Mouse (Mus musculus) ovary, postnatal 10 days (tissue): ENCODE data around the gene Gamt.

ENCODE experiments used
- DNase-seq: peaks from one replicate; pipeline ENCODE4 v3.0.0; 2022; ENCODE audit warnings: low spot score

Gene Gamt

DNA sequence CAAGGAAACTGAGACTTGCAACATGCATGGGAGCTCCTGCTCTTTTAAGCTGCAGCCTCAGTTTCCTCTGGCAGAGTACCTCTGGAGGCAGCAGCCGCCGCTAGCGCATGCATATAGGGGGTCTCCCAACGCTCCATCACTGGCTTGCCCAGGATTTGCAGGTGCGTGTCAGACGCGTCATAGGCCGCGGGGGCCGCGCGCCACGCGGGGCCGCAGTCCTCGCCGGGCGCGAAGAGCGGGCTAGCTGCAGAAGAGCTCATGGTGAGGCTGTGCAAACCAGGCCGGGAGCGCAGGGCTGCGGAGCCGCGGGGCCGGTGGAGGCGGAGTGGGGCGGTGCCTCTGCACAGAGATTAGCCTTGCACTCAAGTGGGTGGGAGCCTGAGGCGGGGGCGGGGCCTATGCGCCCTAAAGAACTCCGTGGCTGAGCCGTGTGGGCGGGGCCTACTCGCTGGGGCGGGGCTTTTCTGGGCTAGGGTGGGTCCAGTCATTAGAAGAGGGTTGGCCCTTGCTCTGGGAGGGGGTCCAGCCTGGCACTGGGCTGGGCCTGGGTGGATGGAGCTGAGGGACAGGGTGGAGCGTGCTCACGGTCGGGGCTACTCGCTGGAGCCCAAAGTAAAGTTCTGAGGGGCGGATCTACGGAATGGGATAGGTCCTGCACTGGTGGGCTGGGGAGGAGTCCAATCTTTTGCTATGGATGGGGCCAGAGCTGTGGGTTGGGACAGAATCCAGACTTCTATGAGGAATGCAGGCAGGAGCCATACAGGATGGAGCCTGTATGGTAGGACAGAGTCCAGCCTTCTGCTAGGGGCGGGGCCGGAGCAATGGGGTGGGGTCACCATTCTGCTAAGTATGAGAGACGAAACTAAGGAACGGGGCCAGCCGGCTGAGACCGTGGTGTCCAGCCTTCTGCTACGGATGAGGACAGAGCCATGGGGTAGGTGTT, at the start of gene Gamt, which contains the start of gene Dazap1:
Gene Gamt (minus strand): TSS at position 371 of the 943 bp plus-strand sequence.
Gene Dazap1 (plus strand): TSS at position 845 of the 943 bp plus-strand sequence.
- peak; percentile 87 for DNase-seq

DNA sequence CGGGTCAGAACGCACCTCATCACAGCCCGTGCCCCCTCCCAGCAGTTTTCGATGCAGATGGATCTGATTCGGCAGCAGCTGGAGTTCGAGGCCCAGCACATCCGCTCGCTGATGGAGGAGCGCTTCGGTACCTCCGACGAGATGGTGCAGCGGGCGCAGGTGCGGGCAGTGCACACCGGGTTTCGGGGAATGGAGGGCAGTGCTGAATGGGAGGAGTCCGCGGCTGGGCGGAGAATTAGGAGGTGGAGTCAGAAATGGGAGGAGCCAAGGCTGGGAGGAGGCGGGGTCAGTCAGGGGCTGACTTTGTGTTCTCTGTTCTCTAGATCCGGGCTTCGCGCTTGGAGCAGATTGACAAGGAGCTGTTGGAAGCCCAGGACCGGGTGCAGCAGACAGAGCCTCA, 44.0 kb upstream of the Gamt start:
- no peak for DNase-seq

DNA sequence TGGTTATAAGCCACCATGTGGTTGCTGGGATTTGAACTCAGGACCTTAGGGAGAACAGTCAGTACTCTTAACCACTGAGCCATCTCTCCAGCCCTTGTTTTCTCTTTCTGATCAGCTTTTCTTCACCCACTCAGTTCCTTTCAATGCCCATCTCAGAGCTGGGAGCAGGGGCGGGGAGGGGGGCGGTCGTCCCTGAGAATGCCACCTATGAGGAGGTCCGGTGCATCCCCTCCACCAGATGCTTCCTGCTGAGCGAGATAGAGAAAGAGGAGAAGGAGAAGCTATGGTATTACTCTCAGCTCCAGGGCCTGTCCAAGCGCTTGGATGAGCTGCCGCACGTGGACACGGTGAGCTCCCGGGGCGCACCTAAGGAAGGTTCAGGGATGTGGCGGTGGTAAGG, 43.6 kb upstream of the Gamt start:
- no peak for DNase-seq

DNA sequence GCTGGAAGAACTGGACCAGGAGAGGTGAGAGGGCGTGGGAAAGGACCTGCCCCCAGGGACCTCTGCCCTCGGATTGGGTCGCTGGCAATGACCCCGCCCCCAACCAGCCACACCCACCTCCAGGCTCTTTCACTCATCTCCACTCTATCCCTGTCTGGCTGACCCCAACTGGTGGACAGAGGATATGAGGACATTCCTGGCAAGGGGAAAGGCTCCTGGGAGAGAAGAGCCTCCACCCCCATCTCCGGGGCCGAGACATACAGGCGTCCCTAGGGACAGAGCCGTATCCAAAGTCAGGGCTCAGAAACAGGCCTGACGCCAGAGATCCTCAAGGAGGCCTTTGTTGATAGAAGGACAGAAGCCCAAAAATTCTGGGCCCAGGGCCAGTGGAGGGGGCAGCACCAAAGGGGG, 41.7 kb upstream of the Gamt start:
- no peak for DNase-seq

DNA sequence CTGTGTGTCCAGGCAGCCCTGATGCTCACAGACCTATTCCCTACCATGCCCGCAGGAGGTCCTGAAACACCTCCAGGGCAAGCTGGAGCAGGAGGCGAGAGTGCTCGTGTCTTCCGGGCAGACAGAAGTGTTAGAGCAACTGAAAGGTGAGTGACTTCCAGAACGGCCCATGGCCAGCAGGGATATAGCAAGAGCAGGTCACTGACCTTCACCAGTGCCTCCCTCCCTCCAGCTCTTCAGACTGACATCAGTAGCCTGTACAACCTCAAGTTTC, 41.2 kb upstream of the Gamt start:
- DNase-seq = no peak

DNA sequence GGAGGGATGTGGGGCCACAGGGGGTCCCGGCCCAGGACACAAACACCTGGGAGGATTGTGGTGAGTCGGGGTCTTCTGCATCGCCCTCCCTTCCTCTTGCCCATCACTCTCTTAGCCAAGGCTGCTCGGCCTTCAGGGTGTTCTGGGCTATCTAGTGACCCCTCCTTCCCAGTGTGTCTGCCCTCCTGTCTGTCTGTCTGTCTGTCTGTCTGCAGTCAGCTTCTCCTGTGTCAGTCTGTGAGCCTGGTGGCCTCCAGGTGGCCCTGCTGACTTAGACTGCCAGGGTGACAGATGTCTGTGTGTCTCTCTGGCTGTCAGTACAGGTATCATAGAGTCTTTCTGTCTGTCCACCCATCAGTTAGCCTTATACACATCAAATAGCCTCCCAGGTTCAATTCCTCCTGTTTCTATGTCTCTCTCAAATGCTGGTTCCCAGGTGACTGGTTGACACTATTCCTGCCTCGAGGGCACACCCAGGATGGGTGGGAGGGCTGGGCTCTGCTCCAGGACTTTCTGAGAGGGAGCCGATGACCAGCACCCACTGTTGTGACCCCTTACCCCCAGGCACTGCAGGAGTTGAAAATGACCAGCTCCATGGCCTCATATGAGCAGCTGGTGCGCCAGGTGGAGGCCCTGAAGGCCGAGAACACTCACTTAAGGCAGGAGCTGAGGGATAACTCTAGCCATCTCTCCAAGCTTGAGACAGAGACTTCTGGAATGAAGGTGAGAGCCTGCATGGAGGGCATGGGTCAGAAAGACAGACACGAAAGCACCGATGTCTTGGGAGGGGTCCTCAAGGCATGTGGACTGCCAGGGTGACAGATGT, 40.7 kb upstream of the Gamt start:
- DNase-seq = no peak

DNA sequence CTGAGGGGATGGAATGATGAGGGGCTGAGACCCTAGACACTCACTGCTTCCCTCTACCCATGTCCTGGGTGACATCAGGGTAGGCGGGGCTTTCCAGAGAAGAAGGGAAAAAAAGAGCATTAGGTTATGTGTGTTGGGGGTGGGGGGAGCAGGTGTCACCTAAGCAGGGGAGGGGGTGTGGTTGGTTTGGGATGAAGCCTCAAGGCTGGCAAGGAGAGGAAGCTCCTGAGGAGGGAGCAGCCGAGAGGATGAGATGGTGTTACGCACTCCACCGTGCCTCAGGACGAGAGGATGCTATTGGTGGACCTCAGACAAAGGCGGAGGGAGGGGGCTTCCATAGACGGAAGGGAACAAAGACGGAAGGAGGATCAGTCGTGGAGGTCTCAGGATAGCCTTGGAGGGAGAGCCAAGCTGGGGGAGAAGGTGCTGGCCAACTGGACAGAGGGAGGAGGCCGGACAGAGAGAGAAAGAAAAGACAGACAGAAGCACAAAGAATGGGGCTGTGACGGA, 39.9 kb upstream of the Gamt start:
- DNase-seq = no peak

DNA sequence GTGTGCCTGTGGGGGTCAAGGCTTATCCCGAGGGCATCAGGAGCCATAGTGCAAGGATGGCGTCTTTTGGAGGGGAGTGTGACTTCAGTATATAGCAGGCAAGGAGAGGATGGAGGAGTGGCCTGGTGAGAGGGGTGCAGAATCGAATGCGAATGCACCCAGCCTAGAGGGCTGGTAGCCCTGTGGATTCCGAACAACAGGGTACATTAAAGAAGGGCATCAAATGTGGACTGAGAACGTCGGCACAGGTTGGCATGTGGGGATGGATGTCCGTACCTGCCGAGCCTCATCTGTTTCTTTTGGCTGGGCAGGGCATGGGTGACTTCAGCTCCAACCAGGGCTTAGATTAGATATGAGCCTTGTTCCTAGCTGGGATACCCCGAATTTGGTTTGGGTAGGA, 39.0 kb upstream of the Gamt start:
- DNase-seq = no peak

DNA sequence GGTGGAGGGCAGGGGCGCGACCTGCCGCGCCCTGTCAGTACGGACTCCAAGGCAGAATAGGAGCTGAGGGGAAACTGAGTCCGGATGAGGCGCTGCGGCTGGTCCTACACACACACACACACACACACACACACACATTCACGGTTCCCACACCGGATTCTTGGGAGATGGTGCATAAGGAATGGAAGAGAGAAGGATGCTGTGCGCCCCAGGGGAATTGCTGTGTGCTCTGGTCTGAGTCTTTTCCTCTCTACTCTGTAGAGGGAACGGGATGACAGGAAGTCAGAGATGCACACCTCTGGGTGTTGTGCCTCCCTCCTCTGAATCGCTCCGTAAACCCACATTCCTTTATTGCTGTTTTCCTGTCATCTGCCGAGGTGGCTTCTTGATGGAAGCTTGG, 38.5 kb upstream of the Gamt start:
- no peak for DNase-seq

DNA sequence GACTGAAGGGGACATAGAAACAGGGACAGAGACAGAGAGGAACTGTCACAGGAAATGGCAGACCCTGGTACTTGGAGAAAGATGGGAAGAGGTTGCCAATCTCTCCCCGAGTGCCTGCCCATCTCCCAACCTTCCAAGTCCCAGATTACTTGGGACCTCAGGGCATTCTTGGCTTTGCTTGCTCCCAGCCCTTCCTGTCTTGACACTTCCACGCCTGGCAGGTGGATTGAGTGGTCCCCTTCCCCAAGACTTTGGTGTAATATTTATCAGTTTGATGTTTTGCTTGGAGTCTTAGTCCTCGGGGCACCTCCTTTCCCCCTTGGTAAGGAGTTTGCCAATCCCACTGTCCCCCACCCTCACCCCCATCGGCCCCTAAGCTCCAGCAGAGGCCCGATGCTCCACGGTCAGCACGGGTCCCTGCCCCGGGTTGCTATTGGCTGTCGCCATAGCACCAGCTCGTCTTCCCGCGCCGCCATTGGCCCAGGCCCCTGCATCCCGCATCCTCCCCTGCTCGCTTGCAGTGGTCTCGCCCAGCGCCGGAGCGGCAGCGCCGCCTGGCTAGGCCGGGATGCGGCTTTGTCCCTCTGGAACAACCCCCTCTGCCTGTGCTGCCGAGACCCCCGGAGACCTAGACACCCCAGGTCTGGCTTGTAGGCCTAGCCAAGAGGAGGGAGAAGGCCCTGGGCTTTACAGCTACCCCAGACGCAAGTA, 37.9 kb upstream of the Gamt start:
- no peak for DNase-seq

DNA sequence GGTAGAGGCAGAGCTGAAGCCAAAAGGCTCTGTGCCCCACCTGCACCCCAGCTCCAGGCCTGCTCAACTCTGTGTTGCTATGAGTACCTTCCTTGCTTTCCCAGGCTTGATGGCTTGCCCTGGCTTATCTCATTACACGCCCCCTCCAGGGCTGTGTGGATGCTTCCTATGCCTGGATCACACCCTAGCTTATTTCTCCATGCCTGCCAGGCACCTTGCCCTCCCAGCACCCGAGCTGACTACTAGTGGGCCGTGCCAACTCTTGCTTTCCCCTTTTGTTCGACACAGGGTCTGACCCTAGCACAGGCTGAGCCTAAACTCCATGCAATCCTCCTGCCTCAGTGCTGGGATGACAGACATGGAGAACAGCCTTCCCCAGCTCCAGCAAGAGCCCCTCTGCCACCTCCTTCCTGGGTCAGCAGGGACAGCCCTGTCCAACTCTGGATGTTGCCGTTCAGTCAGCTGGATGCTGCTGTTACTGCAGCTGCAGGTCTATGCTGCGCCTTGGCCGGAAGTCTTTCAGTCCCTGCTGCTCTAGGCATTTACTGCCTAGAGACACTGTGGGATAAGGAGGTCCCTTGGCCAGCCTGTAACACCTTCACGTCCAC, 36.8 kb upstream of the Gamt start:
- DNase-seq = no peak

DNA sequence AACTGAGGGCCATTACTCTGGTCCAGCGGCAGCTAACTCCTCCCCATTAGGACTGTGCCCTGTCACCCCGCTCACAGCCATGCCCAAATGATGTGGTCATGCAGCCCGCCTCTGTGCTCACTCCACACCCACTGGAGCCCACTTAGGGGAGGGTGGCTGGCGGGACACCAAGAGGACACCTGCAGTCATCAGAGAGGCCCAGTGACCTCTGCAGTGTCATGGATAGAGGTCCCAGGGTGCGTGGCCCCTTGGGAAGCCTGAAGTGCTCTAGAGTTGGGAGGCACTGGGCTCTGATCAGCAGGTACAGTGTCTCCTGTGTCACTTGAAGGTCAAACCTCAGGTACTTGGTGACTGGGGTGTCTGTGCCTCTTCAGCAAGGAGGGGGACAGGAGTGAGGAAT, 36.0 kb upstream of the Gamt start:
- no peak for DNase-seq

DNA sequence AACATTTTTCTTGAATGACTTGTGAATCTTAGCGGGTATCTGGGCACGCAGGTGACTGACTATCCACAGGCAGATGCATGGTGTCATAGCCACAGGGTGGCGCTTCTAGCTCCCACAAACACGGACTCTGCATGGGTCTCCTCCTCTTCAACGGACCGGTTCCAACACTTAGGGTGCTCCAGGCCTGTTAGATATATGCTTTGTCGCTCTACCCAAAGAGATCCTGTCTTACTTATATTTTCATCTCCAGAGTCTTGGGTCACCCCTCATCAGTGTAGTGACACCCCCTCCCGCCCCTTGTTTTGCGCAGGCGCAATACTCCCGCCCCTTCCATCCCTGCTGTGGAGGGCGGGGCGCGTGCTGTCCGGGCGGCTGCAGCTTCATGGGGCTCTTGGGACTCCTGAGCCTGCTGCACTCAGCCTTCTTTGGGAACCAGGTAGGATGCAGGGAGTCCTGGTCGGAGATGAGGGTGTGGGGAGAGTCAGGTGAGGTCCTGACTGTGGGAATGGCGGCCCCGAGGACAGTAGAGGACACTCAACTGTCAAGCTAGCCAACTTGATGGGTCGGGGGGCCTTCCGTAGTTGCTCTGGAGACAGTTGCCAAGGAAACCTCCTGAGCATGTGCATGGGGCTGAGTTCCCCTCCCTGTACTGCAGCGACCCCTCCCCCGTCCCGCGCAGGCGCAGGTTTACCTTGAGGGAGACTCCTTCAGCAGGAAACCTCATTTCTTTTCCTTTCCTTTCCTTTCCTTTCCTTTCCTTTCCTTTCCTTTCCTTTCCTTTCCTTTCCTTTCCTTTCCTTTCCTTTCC, 35.0 kb upstream of the Gamt start, which contains the start of gene Apc2:
Gene Apc2 (plus strand): TSS at position 360 of the 808 bp plus-strand sequence.
- peak; percentile 47 for DNase-seq

DNA sequence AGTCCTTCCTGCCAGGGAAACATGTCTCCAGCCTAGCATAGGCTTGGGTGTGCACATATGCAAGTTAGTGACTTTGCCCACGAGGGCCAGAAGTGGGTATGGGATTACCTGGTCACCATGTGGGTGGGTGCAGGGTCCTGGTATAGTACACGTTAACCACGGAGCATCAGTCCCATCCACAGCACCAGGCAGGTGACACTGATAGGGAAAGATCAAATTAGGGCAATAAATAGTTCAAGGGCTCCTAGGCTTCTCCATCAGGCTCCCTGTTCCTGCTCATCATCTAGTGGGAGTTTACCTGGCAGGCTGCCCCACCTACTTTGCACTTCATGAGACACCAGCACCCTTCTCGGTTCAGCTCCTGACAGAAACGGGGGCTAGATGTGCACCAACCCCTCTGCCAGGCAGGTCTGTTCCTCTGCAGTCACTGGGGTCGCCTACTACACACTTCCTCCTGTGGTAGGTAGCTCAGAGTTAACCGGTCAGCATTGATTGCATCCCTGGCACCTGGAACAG, 34.0 kb upstream of the Gamt start:
- no peak for DNase-seq

DNA sequence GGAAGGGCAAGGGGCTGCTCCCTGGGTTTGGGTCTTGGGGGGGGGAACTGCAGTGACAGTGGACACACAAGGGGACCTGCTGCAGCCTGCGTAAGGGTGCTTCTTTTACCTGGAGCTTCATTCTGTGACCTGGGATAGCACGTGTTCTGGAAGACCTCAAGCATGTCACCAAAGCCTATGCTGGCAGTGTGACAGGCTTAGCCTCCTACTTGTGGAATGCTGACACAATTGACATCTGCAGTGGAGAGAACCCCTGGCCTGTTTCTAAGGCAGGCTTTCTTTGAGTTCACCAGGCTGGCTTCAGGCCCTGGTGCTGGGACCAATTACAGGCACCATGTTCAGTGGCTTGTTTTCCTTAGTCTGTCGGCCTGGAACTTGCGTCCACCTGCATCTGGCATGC, 33.5 kb upstream of the Gamt start:
- DNase-seq = no peak

DNA sequence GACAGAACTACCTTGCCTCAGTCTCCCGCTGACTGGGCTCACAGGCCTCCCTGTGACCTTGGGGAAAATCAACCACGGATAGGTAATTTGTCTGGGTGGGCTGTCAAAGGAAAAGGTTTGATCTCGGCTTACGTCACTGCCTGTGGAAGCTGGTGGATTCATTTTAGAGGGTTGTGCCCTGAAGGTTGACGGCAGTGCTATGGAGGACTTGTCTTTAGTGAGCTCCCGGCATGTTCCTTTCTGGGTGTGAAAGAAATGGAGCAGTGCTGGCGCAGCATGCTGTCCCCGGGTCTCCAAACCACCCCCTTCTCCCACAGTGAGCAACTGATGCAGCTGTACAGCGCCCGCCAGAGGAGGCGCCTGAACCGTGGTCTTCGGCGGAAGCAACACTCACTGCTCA, 32.5 kb upstream of the Gamt start:
- DNase-seq = no peak

DNA sequence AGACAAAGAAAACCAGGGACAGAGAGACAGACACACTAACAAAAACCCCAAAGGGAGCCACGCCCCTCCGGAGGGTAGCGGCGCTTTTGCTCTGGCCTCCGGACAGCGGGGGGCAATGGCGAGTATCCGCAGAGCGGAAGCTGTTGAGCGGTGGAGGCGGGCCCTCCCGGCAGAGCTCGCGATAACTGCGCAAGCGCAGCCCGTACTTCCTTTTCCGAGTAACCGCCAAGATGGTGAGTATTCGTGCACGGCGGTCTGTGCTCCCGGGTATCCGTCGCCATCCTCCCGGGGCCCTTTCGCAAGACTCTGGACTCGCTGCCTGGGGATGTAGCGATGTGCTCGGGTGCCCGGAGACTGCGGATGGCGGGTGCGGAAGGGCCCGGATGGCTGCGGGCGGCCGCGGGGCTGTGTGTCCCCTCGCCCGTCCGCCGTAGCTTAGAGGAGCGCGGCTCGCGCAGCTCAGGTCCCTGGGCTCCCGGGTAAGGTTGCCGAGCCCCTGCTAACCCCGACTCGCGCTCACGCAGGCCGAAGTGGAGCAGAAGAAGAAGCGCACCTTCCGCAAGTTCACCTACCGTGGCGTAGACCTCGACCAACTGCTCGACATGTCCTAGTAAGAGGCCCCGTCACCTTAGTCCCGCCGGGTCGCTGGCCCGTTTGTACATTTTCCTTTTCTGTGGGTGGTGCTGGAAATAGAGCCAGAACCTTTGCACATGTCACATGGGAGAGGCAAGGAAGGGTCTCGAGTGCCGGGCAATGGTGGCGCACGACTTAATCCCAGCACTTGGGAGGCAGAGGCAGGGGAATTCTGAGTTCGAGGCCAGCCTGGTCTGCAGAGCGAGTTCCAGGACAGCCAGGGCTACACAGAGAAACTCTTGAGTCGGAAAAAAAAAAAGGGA, 31.7 kb upstream of the Gamt start, which contains the start of gene Rps15:
Gene Rps15 (plus strand): TSS at position 203 of the 896 bp plus-strand sequence.
- peak; percentile 85 for DNase-seq

DNA sequence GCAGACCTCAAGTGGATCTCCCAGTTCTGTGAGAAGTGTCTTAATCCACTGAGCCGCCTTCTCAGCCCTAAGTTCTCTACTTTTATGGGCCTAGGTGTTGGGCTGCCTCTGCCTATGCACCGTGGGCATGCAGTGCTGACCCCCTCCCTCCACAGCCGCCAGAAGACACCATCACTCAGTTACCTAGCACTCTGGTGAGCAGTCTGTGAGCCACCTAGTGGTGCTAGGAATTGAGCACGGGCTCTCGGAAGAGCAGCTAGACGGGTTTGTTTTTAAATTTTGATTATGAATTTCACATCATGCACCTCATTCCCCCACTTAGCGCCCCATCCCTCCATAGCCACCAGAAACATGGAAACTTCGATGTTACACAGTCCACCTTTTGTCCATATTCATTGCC, 27.8 kb upstream of the Gamt start:
- DNase-seq = no peak

DNA sequence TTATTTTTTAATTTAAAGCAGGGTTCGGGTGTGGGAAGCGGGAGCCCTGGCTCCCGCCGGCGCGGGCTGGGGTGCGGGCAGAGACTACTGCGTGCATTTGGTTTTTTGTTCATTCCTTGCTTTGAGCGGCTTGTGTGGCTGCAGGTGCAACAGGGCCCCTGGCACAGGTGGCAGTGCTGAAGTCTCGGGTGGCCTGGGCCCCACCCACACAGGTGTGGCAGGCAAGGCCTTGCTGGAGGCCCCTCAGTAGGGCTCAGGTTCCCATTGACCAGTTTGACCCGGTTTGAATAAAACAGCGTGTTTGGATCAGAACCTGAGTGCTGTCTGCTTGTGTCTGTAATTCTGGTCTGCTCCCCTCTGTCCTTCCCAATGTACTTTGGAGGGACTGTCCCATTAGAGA, 27.3 kb upstream of the Gamt start:
- no peak for DNase-seq
